Mouse (Mus musculus) forebrain, embryonic 16.5 days (tissue): ENCODE measurements around the gene Gm21936. TPM values are rescaled to one million over a fixed set of nuclear protein-coding genes. Genes with fewer than 3 reads are reported as not detected.
"Not testable (repeated sequence)": the region's sequence is repeated elsewhere in the genome, so short reads cannot be mapped to it uniquely, and the experiment has no call there.

Source experiments
- ATAC-seq: fragments of 200-750 bp; cut with Nextera tagmentation; 2 replicates; pipeline ENCODE4 v1.8.0; 2017; ENCODE audit warnings: mild to moderate bottlenecking, moderate library complexity
- H3K27ac ChIP-seq: fragments of 300-500 bp; sonication (generic); 2 replicates; pipeline ENCODE4 v1.5.1; 2014; ENCODE audit warnings: low read length, control low read depth
- H3K27me3 ChIP-seq: fragments of 300-500 bp; sonication (generic); replicated peaks from 2 replicates; pipeline ENCODE4 v1.6.1; 2014; ENCODE audit warnings: low read length; ENCODE audit not compliant: control insufficient read depth, insufficient read depth
- H3K36me3 ChIP-seq: fragments of 300-500 bp; sonication (generic); 2 replicates; pipeline ENCODE4 v1.6.1; 2014; ENCODE audit not compliant: control insufficient read depth, insufficient read depth
- H3K4me1 ChIP-seq: fragments of 300-500 bp; sonication (generic); replicated peaks from 2 replicates; pipeline ENCODE4 v1.6.1; 2014; ENCODE audit warnings: low read length; ENCODE audit not compliant: control insufficient read depth, insufficient read depth
- H3K4me2 ChIP-seq: fragments of 300-500 bp; sonication (generic); 2 replicates; pipeline ENCODE4 v1.6.1; 2014; ENCODE audit warnings: mild to moderate bottlenecking, low read length, control low read depth
- H3K4me3 ChIP-seq: fragments of 300-500 bp; sonication (generic); replicated peaks from 2 replicates; pipeline ENCODE4 v1.5.1; 2014; ENCODE audit warnings: mild to moderate bottlenecking, low read length, control low read depth
- H3K9ac ChIP-seq: fragments of 300-500 bp; sonication (generic); replicated peaks from 2 replicates; pipeline ENCODE4 v1.6.1; 2014; ENCODE audit warnings: low read depth, low read length, control low read depth
- H3K9me3 ChIP-seq: fragments of 300-500 bp; sonication (generic); 2 replicates; pipeline ENCODE4 v1.6.1; 2016; ENCODE audit warnings: low read length; ENCODE audit not compliant: control insufficient read depth
- WGBS: fragments of 180-500 bp; shearing (Covaris S2); extraction: QIAGEN DNeasy Blood & Tissue Kit; methylation state at CpG from one replicate; pipeline ENCODE4 v1.1.7; 2014; 5-methylcytosine and 5-hydroxymethylcytosine counted together
- polyA plus RNA-seq: library from polyadenylated mRNA; unstranded; fragments of >200 nt; fragmentation: Nextera tagmentation; extraction: Ambion mirVana; gene quantifications from 2 replicates; pipeline ENCODE4 v1.2.1, GENCODE M21; 2015

The Gm21936 gene
- polyA plus RNA-seq, result not detected in 2 replicates

DNA sequence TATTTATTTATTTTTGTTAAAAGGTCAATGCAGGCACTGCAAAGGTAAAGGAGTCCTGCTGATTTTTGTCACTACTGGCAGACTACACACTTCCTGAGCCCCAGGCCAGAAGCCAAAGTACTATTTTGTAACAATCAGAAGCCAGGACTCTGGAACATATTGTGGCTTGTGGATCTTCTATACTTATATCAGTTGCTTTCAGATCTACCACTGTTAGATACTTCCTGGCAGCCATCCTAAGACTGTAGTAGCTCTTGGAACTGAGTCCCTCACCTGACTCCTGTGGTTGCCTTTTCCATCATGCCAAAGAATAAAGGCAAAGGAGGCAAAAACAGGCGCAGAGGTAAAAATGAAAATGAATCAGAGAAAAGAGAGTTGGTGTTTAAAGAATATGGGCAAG lies at the start of gene Gm21936:
Gm21936 (plus strand) TSS at position 301 of the 400 bp plus-strand sequence.
- not testable (repeated sequence) for H3K9ac ChIP-seq, H3K4me3 ChIP-seq, H3K27ac ChIP-seq, H3K27me3 ChIP-seq, H3K4me2 ChIP-seq, ATAC-seq, H3K4me1 ChIP-seq, H3K36me3 ChIP-seq, H3K9me3 ChIP-seq
- WGBS, result 90% methylated on average over 1 of the region's 1 CpGs

DNA sequence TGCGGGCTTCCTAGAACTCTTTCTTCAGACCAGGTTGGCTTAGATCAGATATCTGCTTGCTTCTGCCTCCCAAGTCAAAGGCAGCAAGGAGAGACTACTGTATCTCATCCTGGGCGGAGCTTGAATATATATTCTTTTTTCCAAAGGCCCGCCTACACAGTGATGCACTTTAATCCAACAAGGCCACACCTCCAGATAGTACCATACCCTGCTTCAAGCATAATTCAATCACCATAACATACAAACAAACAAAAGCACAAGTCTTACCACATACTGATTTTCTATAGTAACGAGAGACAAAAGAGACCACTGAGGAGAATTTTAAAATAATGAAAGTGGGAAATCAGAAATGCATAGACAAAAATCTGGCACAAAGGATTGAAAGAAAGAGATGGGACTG lies 19.7 kb upstream of the Gm21936 start, which contains the start of gene Gm21319:
Gm21319 (minus strand) TSS at position 101 of the 400 bp plus-strand sequence.
- H3K4me3 ChIP-seq, H3K4me2 ChIP-seq, H3K9me3 ChIP-seq, H3K27me3 ChIP-seq, H3K27ac ChIP-seq, H3K4me1 ChIP-seq, H3K36me3 ChIP-seq, H3K9ac ChIP-seq, ATAC-seq: not testable (repeated sequence)
- WGBS, result 88% methylated on average over 4 of the region's 4 CpGs

DNA sequence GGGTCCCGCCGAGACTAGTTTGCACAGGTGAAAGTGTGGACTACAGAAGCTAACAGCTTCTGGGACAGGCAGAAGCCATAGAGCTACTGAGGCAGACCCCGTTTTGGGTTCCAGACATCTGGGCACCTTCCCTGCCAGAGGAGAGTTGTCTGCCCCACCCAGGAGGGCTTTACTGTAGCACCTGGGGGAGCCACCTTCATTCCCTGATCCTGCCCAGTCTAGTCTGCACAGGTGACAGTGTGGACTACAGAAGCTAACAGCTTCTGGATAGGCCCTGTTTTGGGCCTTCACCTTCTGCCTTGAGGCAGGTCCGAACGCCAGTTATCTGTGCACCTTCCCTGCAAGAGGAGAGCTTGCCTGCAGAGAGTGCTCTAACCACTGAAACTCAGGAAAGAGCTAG lies 2.7 kb downstream of the Gm21936 start:
- H3K27me3 ChIP-seq, H3K4me1 ChIP-seq, H3K4me2 ChIP-seq, ATAC-seq, H3K27ac ChIP-seq, H3K9me3 ChIP-seq, H3K36me3 ChIP-seq, H3K4me3 ChIP-seq, H3K9ac ChIP-seq: not testable (repeated sequence)
- WGBS, result 91% methylated on average over 5 of the region's 5 CpGs

DNA sequence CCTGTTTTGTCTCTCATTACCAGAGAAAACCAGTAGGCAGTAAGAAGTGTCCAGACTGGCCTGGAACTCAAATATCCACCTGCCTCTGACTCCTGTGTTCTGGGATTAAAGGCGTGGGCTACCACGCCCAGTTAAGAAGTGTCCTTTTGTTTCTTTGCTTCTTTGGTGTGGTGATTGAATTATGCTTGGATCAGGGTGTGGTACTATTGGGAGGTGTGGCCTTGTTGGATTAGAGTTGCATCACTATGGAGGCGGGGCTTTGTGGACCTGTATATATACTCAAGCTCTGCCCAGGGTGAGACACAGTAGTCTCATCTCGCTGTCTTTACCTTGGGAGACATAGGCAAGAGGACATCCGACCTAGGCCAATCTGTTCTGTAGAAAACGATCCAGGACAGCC lies 21.0 kb downstream of the Gm21936 start, which contains the start of gene BB287469:
BB287469 (plus strand) TSS at position 301 of the 400 bp plus-strand sequence.
- ATAC-seq, result not testable (repeated sequence)

DNA sequence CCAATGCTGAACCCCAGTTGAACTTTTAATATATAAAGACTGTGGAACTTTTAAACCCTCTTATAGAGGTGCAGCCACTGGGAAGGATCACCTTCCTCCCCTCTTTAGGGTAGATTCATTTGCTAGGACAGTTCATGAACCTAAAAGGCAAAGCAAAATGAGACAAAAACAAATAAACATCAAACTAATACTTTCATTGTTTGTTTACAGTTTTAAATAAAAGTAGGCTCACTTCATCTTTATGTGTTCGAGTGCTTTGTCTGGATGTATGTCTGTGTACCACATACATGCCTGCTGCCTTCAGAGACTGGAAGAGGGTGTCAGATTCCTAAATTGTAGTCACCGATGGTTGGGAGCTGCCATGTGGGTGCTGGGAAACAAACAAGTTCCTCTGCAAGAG lies 46.9 kb downstream of the Gm21936 start, which contains the start of gene Gm2001:
Gm2001 (minus strand) TSS at position 101 of the 400 bp plus-strand sequence.
- H3K4me3 ChIP-seq, ATAC-seq, H3K27me3 ChIP-seq, H3K9me3 ChIP-seq, H3K9ac ChIP-seq, H3K4me2 ChIP-seq, H3K36me3 ChIP-seq, H3K4me1 ChIP-seq, H3K27ac ChIP-seq: not testable (repeated sequence)
- 85% methylated on average over 1 of the region's 2 CpGs for WGBS

More for the DNA sequence above, 21.0 kb downstream of the Gm21936 start, which contains the start of gene BB287469:
- not testable (repeated sequence) for H3K4me1 ChIP-seq, H3K9ac ChIP-seq, H3K4me2 ChIP-seq, H3K27me3 ChIP-seq, H3K36me3 ChIP-seq, H3K9me3 ChIP-seq, H3K27ac ChIP-seq, H3K4me3 ChIP-seq
- 90% methylated on average over 4 of the region's 6 CpGs for WGBS

Other genes starting within 250 kb of the Gm21936 start
- gene Oog1, start 192.8 kb upstream of the Gm21936 start, polyA plus RNA-seq, result not detected in 2 replicates
- gene Gm4027, start 176.6 kb upstream of the Gm21936 start, polyA plus RNA-seq, result not detected in 2 replicates
- gene Gm16381, start 150.9 kb upstream of the Gm21936 start, polyA plus RNA-seq, result not detected in 2 replicates
- gene Gm21319, start 19.8 kb upstream of the Gm21936 start, polyA plus RNA-seq, result not detected in 2 replicates
- gene BB287469, start 21.1 kb downstream of the Gm21936 start, polyA plus RNA-seq, result not detected in 2 replicates
- not detected in 2 replicates for gene Gm2001, start 46.8 kb downstream of the Gm21936 start, polyA plus RNA-seq
- not detected in 2 replicates for gene Gm2016, start 78.6 kb downstream of the Gm21936 start, polyA plus RNA-seq
- gene Gm2022, start 99.9 kb downstream of the Gm21936 start, polyA plus RNA-seq, result not detected in 2 replicates
- gene Gm2035, start 124.3 kb downstream of the Gm21936 start, polyA plus RNA-seq, result not detected in 2 replicates
- gene Gm2042, start 158.6 kb downstream of the Gm21936 start, polyA plus RNA-seq, result not detected in 2 replicates
- not detected in 2 replicates for gene Gm2075, start 216.3 kb downstream of the Gm21936 start, polyA plus RNA-seq
- gene Gm6803, start 223.3 kb downstream of the Gm21936 start, polyA plus RNA-seq, result not detected in 2 replicates
- not detected in 2 replicates for gene Gm2056, start 231.5 kb downstream of the Gm21936 start, polyA plus RNA-seq